Mouse (Mus musculus) lung, embryonic 14.5 days (tissue): ENCODE measurements around the gene Fgd6. TPM values are rescaled to one million over a fixed set of nuclear protein-coding genes. Genes with fewer than 3 reads are reported as not detected.

Source experiments
- ATAC-seq: fragments of 200-750 bp; cut with Nextera tagmentation; 2 replicates; pipeline ENCODE4 v1.8.0; 2017; ENCODE audit warnings: mild to moderate bottlenecking, moderate TSS enrichment, moderate library complexity; ENCODE audit not compliant: insufficient read depth
- DNase-seq: peaks from one replicate; pipeline ENCODE4 v3.0.0-alpha.2; 2015
- H3K27ac ChIP-seq: fragments of 300-500 bp; sonication (generic); 2 replicates; pipeline ENCODE4 v1.5.1; 2014; ENCODE audit warnings: low read depth, mild to moderate bottlenecking, moderate library complexity
- H3K27me3 ChIP-seq: fragments of 300-500 bp; sonication (generic); 2 replicates; pipeline ENCODE4 v1.6.1; 2014; ENCODE audit warnings: low read length, control low read depth; ENCODE audit not compliant: insufficient read depth
- H3K36me3 ChIP-seq: fragments of 300-500 bp; sonication (generic); 2 replicates; pipeline ENCODE4 v1.6.1; 2014; ENCODE audit warnings: control low read depth; ENCODE audit not compliant: insufficient read depth
- H3K4me1 ChIP-seq: fragments of 300-500 bp; sonication (generic); 2 replicates; pipeline ENCODE4 v1.6.1; 2014; ENCODE audit warnings: antibody characterized with exemption, control low read depth; ENCODE audit not compliant: insufficient read depth
- H3K4me2 ChIP-seq: fragments of 300-500 bp; sonication (generic); 2 replicates; pipeline ENCODE4 v1.6.1; 2014; ENCODE audit warnings: mild to moderate bottlenecking
- H3K4me3 ChIP-seq: fragments of 300-500 bp; sonication (generic); 2 replicates; pipeline ENCODE4 v1.5.1; 2014; ENCODE audit warnings: low read depth, low read length
- H3K9ac ChIP-seq: fragments of 300-500 bp; sonication (generic); 2 replicates; pipeline ENCODE4 v1.6.1; 2014
- H3K9me3 ChIP-seq: fragments of 300-500 bp; sonication (generic); 2 replicates; pipeline ENCODE4 v1.6.1; 2016; ENCODE audit warnings: low read depth, low read length, control low read depth
- CTCF ChIP-seq: IDR thresholded peaks from 2 replicates; pipeline ENCODE4 v1.5.1; 2016; ENCODE audit warnings: antibody characterized with exemption, low read depth
- WGBS: fragments of 180-500 bp; shearing (Covaris S2); extraction: QIAGEN DNeasy Blood & Tissue Kit; methylation state at CpG from one replicate; pipeline ENCODE4 v1.1.7; 2014; 5-methylcytosine and 5-hydroxymethylcytosine counted together
- polyA plus RNA-seq: library from polyadenylated mRNA; unstranded; fragments of >200 nt; fragmentation: Nextera tagmentation; extraction: Ambion mirVana; gene quantifications from 2 replicates; pipeline ENCODE4 v1.2.1, GENCODE M21; 2014

Fgd6 gene
- polyA plus RNA-seq, 1 experiment from 2014 or later = 3.6 TPM

GRCm38 (mm10) chr10:94076966-94077825, 41.4 kb downstream of the Fgd6 start:
- Histone ChIP-seq H3K9me3 (no peaks in the 10 kb centered on the region), H3K4me2 (no peak overlapping the region), H3K27ac (no peak overlapping the region), H3K27me3 (no peaks in the 10 kb centered on the region), H3K4me3 (no peak overlapping the region), H3K9ac (no peak overlapping the region), H3K4me1 (no peaks in the 10 kb centered on the region), H3K36me3 (no peaks in the 10 kb centered on the region)
- no peak for ATAC-seq
- no peak for TF ChIP-seq CTCF
- WGBS = 83% methylated on average over 14 of the region's 14 CpGs
- no peak for DNase-seq

- 63% methylated on average over 3 of the region's 3 CpGs for WGBS
- ATAC-seq = no peak
Observed at GRCm38 (mm10) chr10:94080740-94081139, 44.9 kb downstream of the Fgd6 start.

GRCm38 (mm10) chr10:94082040-94082734, 46.4 kb downstream of the Fgd6 start:
- no peak overlapping the region for H3K4me2 ChIP-seq
- H3K4me1 ChIP-seq = no peaks in the 10 kb centered on the region
- H3K36me3 ChIP-seq = no peaks in the 10 kb centered on the region
- no peak overlapping the region for H3K4me3 ChIP-seq
- no peaks in the 10 kb centered on the region for H3K9me3 ChIP-seq
- no peak for TF ChIP-seq CTCF
- DNase-seq = no peak
- 35% methylated on average over 7 of the region's 7 CpGs for WGBS
- H3K27ac ChIP-seq = no peak overlapping the region
- H3K9ac ChIP-seq = no peak overlapping the region
- no peaks in the 10 kb centered on the region for H3K27me3 ChIP-seq
- no peak for ATAC-seq

More at GRCm38 (mm10) chr10:94080740-94081139, 44.9 kb downstream of the Fgd6 start:
- Histone ChIP-seq H3K4me1 (no peaks in the 10 kb centered on the region), H3K9ac (no peak overlapping the region), H3K4me3 (no peak overlapping the region), H3K4me2 (no peak overlapping the region), H3K36me3 (no peaks in the 10 kb centered on the region), H3K27me3 (no peaks in the 10 kb centered on the region), H3K27ac (no peak overlapping the region), H3K9me3 (no peaks in the 10 kb centered on the region)
- TF ChIP-seq CTCF = no peak
- no peak for DNase-seq

GRCm38 (mm10) chr10:94086315-94086714, 50.5 kb downstream of the Fgd6 start:
- H3K4me1 ChIP-seq = no peaks in the 10 kb centered on the region
- DNase-seq = no peak
- H3K27ac ChIP-seq = no peak overlapping the region
- no peak for ATAC-seq
- no peaks in the 10 kb centered on the region for H3K9me3 ChIP-seq
- no peak overlapping the region for H3K4me3 ChIP-seq
- TF ChIP-seq CTCF = no peak
- no peak overlapping the region for H3K9ac ChIP-seq
- H3K36me3 ChIP-seq = no peaks in the 10 kb centered on the region
- 74% methylated on average over 8 of the region's 8 CpGs for WGBS
- H3K27me3 ChIP-seq = no peaks in the 10 kb centered on the region
- H3K4me2 ChIP-seq = no peak overlapping the region

- no peak overlapping the region for H3K9ac ChIP-seq
- H3K9me3 ChIP-seq = peaks cover 3% of the 10 kb centered on the region; the same call in 1 of the 2 replicates
- H3K4me1 ChIP-seq = no peaks in the 10 kb centered on the region
- H3K36me3 ChIP-seq = no peaks in the 10 kb centered on the region
- H3K27me3 ChIP-seq = no peaks in the 10 kb centered on the region
- H3K4me3 ChIP-seq = no peak overlapping the region
- ATAC-seq (peak; percentile 68), DNase-seq (peak; percentile 46)
- no peak overlapping the region; the same call in 1 of the 2 replicates for H3K27ac ChIP-seq
- H3K4me2 ChIP-seq = no peak overlapping the region
- TF ChIP-seq CTCF = no peak
- 69% methylated on average over 8 of the region's 11 CpGs for WGBS
Observed at GRCm38 (mm10) chr10:94087367-94088077, 51.7 kb downstream of the Fgd6 start.

GRCm38 (mm10) chr10:94090032-94090431, 54.2 kb downstream of the Fgd6 start:
- DNase-seq = no peak
- no peak overlapping the region for H3K27ac ChIP-seq
- 77% methylated on average over 3 of the region's 3 CpGs for WGBS
- no peak for TF ChIP-seq CTCF
- no peaks in the 10 kb centered on the region for H3K27me3 ChIP-seq
- ATAC-seq = no peak
- no peak overlapping the region for H3K4me3 ChIP-seq
- H3K36me3 ChIP-seq = no peaks in the 10 kb centered on the region
- H3K9me3 ChIP-seq = peaks cover 3% of the 10 kb centered on the region; the same call in 1 of the 2 replicates
- no peak overlapping the region for H3K9ac ChIP-seq
- no peak overlapping the region for H3K4me2 ChIP-seq
- no peaks in the 10 kb centered on the region for H3K4me1 ChIP-seq
